Comparison of ENCODE assay signal across 1 mouse cellular context in the genomic region with DNA sequence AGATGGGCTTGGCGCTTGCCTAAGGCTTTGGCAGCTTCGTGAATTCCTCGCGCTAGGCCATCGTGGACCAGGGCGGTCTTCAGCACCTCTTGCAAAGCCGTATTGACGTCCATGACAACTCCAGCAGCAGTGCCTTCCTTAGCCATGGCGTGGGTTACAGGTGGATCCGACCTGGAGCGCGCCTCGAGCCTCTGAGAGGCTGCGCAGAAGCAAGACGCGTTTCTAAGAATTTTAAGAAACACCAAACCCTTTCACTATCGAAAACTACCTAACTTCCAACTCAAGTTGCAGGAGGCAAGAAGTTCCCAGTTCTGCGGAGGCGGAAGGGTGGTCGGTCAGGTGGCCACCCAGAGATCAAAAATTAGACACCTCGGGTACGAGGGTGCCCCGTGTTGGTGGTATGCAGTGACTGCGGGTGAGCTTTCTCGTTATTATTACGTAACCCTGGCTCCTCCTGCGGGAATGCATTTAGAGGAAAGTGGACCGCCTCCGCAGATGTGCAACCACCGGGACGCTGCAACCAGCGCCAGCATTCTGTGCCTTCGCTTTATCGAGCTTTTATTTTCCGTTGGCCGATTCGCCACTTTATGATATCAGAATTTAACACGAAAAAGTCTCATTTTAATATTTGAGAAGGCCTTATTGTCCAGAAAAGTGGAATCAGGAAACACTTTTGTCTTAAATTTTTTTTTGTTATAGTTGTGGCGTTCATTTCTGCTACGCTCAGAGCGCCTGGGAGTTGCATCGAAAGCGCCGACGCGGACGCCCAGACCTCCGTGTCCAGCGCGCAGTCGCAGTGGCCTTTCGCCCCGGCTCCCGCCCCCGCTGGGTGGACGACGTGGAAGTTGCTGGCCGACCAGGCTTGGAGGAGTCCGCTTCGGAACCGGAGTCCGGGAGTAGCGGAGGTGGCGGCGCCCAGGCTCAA.
TF ChIP-seq lines count a peak whose summit lies in the region.

A gene (plus strand): TSS at position 288 of the 925 bp plus-strand sequence.

TF ChIP-seq in CH12.LX, 34 proteins besides CTCF, POLR2A, EP300 and RAD21:
- TF ChIP-seq CHD1 (IDR thresholded peaks at IDR 0.05; ENCODE audit: low read depth, low read length) = no peak
- peak; percentile 79; the same call in 1 of the 2 replicates for TF ChIP-seq SIN3A (IDR thresholded peaks at IDR 0.05; ENCODE audit: low read length)
- peak; percentile 80; the same call in 1 of the 2 replicates for TF ChIP-seq KAT2A (IDR thresholded peaks at IDR 0.05; ENCODE audit: insufficient replicate concordance, low read length)
- TF ChIP-seq CHD2 (IDR thresholded peaks at IDR 0.05; ENCODE audit: low read length) = peak; percentile 78
- peak; percentile 70 for TF ChIP-seq TCF12 (IDR thresholded peaks at IDR 0.05; ENCODE audit: low read depth, low read length)
- no peak for TF ChIP-seq SMC3 (IDR thresholded peaks at IDR 0.05; ENCODE audit: low read depth, low read length)
- TF ChIP-seq MAX (IDR thresholded peaks at IDR 0.05; ENCODE audit: low read length) = peak; percentile 44; the same call in 1 of the 2 replicates
- peak; percentile 98 for TF ChIP-seq TBP (conservative IDR thresholded peaks at IDR 0.05; ENCODE audit: low read depth, low read length)
- 0 out of 2 replicates have a peak, but pooled peaks have one; percentile 68 for TF ChIP-seq POLR2AphosphoS2 (IDR thresholded peaks at IDR 0.05; ENCODE audit: low read depth, low read length)
- TF ChIP-seq USF1 (IDR thresholded peaks at IDR 0.05; ENCODE audit: low read depth, low read length) = peak; percentile 16; the same call in 1 of the 2 replicates
- peak; percentile 85 for TF ChIP-seq NELFE (IDR thresholded peaks at IDR 0.05; ENCODE audit: low read depth, low read length)
- TF ChIP-seq ZNF384 (IDR thresholded peaks at IDR 0.05; ENCODE audit: low read depth, low read length) = no peak
- TF ChIP-seq MAFK (IDR thresholded peaks at IDR 0.05; ENCODE audit: insufficient replicate concordance, low read length) = no peak
- TF ChIP-seq NRF1 (IDR thresholded peaks at IDR 0.05; ENCODE audit: low read depth, low read length) = peak; percentile 90
- no peak for TF ChIP-seq UBTF (IDR thresholded peaks at IDR 0.05; ENCODE audit: low read depth, low read length)
- peak; percentile 76 for TF ChIP-seq MXI1 (IDR thresholded peaks at IDR 0.05; ENCODE audit: low read depth, low read length)
- no peak for TF ChIP-seq PAX5 (IDR thresholded peaks at IDR 0.05; ENCODE audit: low read length)
- TF ChIP-seq ZC3H11A (IDR thresholded peaks at IDR 0.05; ENCODE audit: low read depth, low read length) = peak; percentile 100
- TF ChIP-seq ZMIZ1 (IDR thresholded peaks at IDR 0.05; ENCODE audit: low read depth, low read length) = peak; percentile 60; the same call in 1 of the 2 replicates
- no peak; the same call in 1 of the 2 replicates for TF ChIP-seq ETS1 (conservative IDR thresholded peaks at IDR 0.05; ENCODE audit: low read depth, low read length)
- TF ChIP-seq ZKSCAN1 (IDR thresholded peaks at IDR 0.05; ENCODE audit: borderline replicate concordance, low read depth, low read length) = no peak
- peak; percentile 64 for TF ChIP-seq ELF1 (IDR thresholded peaks at IDR 0.05; ENCODE audit: low read depth, low read length)
- TF ChIP-seq MYC (IDR thresholded peaks at IDR 0.05; ENCODE audit: low read depth, low read length) = peak; percentile 79
- peak; percentile 89 for TF ChIP-seq HCFC1 (IDR thresholded peaks at IDR 0.05; ENCODE audit: low read depth, low read length)
- peak; percentile 71; the same call in 1 of the 2 replicates for TF ChIP-seq MAZ (IDR thresholded peaks at IDR 0.05; ENCODE audit: low read depth, low read length)
- TF ChIP-seq BHLHE40 (IDR thresholded peaks at IDR 0.05; ENCODE audit: low read depth, low read length) = peak; percentile 77
- TF ChIP-seq E2F4 (IDR thresholded peaks at IDR 0.05; ENCODE audit: insufficient replicate concordance, low read depth, low read length) = 0 out of 2 replicates have a peak, but pooled peaks have one; percentile 63
- peak; percentile 17; the same call in 1 of the 2 replicates for TF ChIP-seq JUN (IDR thresholded peaks at IDR 0.05; ENCODE audit: insufficient read depth, low read depth, low read length)
- TF ChIP-seq MEF2A (IDR thresholded peaks at IDR 0.05; ENCODE audit: borderline replicate concordance, low read depth, low read length) = 0 out of 2 replicates have a peak, but pooled peaks have one; percentile 11
- peak; percentile 13; the same call in 1 of the 2 replicates for TF ChIP-seq JUND (conservative IDR thresholded peaks at IDR 0.05; ENCODE audit: low read depth, low read length)
- TF ChIP-seq GABPA (IDR thresholded peaks at IDR 0.05; ENCODE audit: insufficient replicate concordance, low read depth, low read length) = no peak; the same call in 1 of the 2 replicates
- TF ChIP-seq IRF4 (IDR thresholded peaks at IDR 0.05; ENCODE audit: low read depth, low read length) = peak; percentile 65
